Mouse (Mus musculus): ENCODE results near the gene Sv2a.

Sv2a gene

GRCm38 (mm10) chr3:96220765-96221639 is 40.1 kb downstream of the Sv2a start, which contains the start of the genes Hist2h2ac and Hist2h2be:
Gene Hist2h2ac (minus strand): TSS chr3:96220880.
Gene Hist2h2be (plus strand): TSS chr3:96221119.
- DNase-seq (ENCODE audit: low spot score in 2 of 2) = peak; percentile 88 to 96

GRCm38 (mm10) chr3:96221640-96222038 is 40.7 kb downstream of the Sv2a start:
- peak; percentile 62 to 75 for DNase-seq (ENCODE audit: low spot score in 2 of 2)

- DNase-seq (ENCODE audit: low spot score in 2 of 2) = peak in 1 of 2 experiments; percentile 17
These were observed 41.8 kb downstream of the Sv2a start for GRCm38 (mm10) chr3:96222774-96223173.

- DNase-seq (ENCODE audit: low spot score in 2 of 2) = no peak
These were observed 44.5 kb downstream of the Sv2a start for GRCm38 (mm10) chr3:96225421-96225820.

GRCm38 (mm10) chr3:96226695-96227648 is 46.0 kb downstream of the Sv2a start:
- DNase-seq (ENCODE audit: low spot score in 2 of 2) = no peak

- no peak for DNase-seq (ENCODE audit: low spot score in 2 of 2)
These were observed 47.9 kb downstream of the Sv2a start for GRCm38 (mm10) chr3:96228828-96229227.

GRCm38 (mm10) chr3:96230404-96230803 is 49.5 kb downstream of the Sv2a start:
- no peak for DNase-seq (ENCODE audit: low spot score in 2 of 2)

GRCm38 (mm10) chr3:96230910-96231757 is 50.2 kb downstream of the Sv2a start:
- DNase-seq (ENCODE audit: low spot score in 2 of 2) = no peak

- no peak for DNase-seq (ENCODE audit: low spot score in 2 of 2)
These were observed 50.8 kb downstream of the Sv2a start for GRCm38 (mm10) chr3:96231758-96232120.

- DNase-seq (ENCODE audit: low spot score in 2 of 2) = no peak
These were observed 54.0 kb downstream of the Sv2a start for GRCm38 (mm10) chr3:96234914-96235313.

GRCm38 (mm10) chr3:96235836-96236235 is 54.9 kb downstream of the Sv2a start:
- no peak for DNase-seq (ENCODE audit: low spot score in 2 of 2)

- DNase-seq (ENCODE audit: low spot score in 2 of 2) = peak in 1 of 2 experiments; percentile 45
These were observed 55.9 kb downstream of the Sv2a start for GRCm38 (mm10) chr3:96236834-96237334.

GRCm38 (mm10) chr3:96237335-96237903 is 56.5 kb downstream of the Sv2a start:
- peak in 1 of 2 experiments; percentile 53 for DNase-seq (ENCODE audit: low spot score in 2 of 2)

- DNase-seq (ENCODE audit: low spot score in 2 of 2) = peak; percentile 46 to 49
These were observed 57.1 kb downstream of the Sv2a start for GRCm38 (mm10) chr3:96237904-96238511.

GRCm38 (mm10) chr3:96238954-96239793 is 58.2 kb downstream of the Sv2a start, which contains the start of gene Hist2h3c2:
Gene Hist2h3c2 (minus strand): TSS chr3:96239127.
- DNase-seq (ENCODE audit: low spot score in 2 of 2) = peak; percentile 76 to 80

- peak; percentile 96 to 100 for DNase-seq (ENCODE audit: low spot score in 2 of 2)
These were observed 59.2 kb downstream of the Sv2a start, which contains the start of gene Hist2h2aa2 for GRCm38 (mm10) chr3:96239949-96240798. Gene Hist2h2aa2 (minus strand): TSS chr3:96240276.

GRCm38 (mm10) chr3:96240799-96241197 is 59.8 kb downstream of the Sv2a start:
- DNase-seq (ENCODE audit: low spot score in 2 of 2) = no peak

- peak in 1 of 2 experiments; percentile 30 for DNase-seq (ENCODE audit: low spot score in 2 of 2)
These were observed 63.1 kb downstream of the Sv2a start for GRCm38 (mm10) chr3:96243921-96244572.

Data from spleen, postnatal 10 days (tissue).